Mouse (Mus musculus) layer of hippocampus, adult 18-20 months (tissue): ENCODE data around the gene BC048671. TPM values are rescaled to one million over a fixed set of nuclear protein-coding genes. Genes with fewer than 3 reads are reported as not detected.

Experiments used
- DNase-seq, 2 experiments: peaks; one replicate each; pipeline ENCODE4 v3.0.0; 2022; ENCODE audit warnings: low spot score in 2 of 2
- total RNA-seq, 2 experiments: library from RNA; stranded (reverse); gene quantifications; 2 replicates each; pipeline ENCODE4 v1.2.3; 2021

The BC048671 gene
- total RNA-seq, 2 experiments from 2014 or later: not detected

GRCm38 (mm10) chr6:90350011-90350410 is 49.0 kb downstream of the BC048671 start:
- no peak for DNase-seq

Other genes with a start within 250 kb of the BC048671 start
- gene Vmn1r49, start 222.7 kb upstream of the BC048671 start, total RNA-seq: not detected
- not detected for gene Vmn1r50, start 199.8 kb upstream of the BC048671 start, total RNA-seq
- gene Vmn1r51, start 178.6 kb upstream of the BC048671 start, total RNA-seq: not detected
- gene Vmn1r52, start 126.4 kb upstream of the BC048671 start, total RNA-seq: not detected
- not detected for gene V1ra8, start 98.4 kb upstream of the BC048671 start, total RNA-seq
- not detected for gene Vmn1r53, start 76.8 kb upstream of the BC048671 start, total RNA-seq
- gene Vmn1r54, start 54.9 kb upstream of the BC048671 start, total RNA-seq: not detected
- not detected for gene Chst13, start 24.0 kb downstream of the BC048671 start, total RNA-seq
- not detected for gene Uroc1, start 32.1 kb downstream of the BC048671 start, total RNA-seq
- 10 to 100 TPM; 28.4 to 28.5 TPM for gene Zxdc, start 68.3 kb downstream of the BC048671 start, total RNA-seq
- 10 to 100 TPM; 12.6 to 19.4 TPM for gene Cfap100, start 127.6 kb downstream of the BC048671 start, total RNA-seq
- 10 to 100 TPM; 36.5 to 44.2 TPM for gene Klf15, start 161.4 kb downstream of the BC048671 start, total RNA-seq
- 10 to 100 TPM; 40.1 to 43.6 TPM for gene Aldh1l1, start 185.2 kb downstream of the BC048671 start, total RNA-seq